Mouse (Mus musculus) thymus, postnatal 36 days (tissue): ENCODE data around the gene Larp1.
"Not testable (repeated sequence)": the region's sequence is repeated elsewhere in the genome, so short reads cannot be mapped to it uniquely, and the experiment has no call there.

Experiments
- DNase-seq, 2 experiments: peaks; one replicate each; pipeline ENCODE4 v3.0.0; 2022; ENCODE audit warnings: mixed read lengths in 2 of 2

Gene Larp1

DNA sequence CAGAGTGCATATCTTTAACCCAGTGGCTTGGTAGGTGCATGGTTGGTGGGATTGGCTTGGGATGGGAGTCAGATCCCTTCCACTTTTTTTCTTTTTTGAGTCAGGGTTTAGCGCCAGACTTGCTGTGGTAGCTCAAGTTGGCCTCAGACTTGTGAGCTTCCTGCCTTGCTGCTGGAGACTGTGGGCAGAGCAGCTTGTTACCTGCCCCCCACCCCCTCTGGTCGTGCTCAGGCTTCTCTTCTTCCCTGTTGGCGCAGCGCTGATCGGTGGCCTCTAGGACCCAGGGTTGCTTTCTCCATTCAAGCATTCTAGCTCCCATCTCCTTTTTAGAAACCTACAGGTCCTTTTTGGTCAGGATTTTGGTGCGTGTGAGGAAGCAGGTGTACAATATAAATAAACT, 22.3 kb downstream of the Larp1 start:
- peak; percentile 19 to 30 for DNase-seq

GRCm38 (mm10) chr11:58033635-58034034, 24.8 kb downstream of the Larp1 start:
- DNase-seq = no peak

DNA sequence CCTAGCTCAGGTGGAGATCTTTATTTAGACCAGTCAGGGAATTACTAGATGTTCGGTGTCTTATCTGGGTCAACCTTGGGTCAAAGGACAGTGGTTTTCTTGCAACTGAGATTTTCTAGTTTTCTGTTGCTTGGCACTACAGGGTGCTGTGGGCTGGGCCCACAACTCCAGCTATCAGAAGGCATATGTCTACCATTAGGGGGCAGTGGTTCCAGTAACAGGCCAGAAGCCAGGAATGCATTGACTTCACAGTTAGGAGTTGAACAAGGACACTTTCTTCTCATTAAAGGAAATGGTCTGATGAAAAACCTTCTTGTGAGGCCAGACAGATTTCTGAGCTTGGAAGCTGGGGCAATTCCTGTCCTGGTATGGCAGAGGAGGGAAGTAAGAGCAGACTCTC, 30.2 kb downstream of the Larp1 start:
- DNase-seq = no peak

DNA sequence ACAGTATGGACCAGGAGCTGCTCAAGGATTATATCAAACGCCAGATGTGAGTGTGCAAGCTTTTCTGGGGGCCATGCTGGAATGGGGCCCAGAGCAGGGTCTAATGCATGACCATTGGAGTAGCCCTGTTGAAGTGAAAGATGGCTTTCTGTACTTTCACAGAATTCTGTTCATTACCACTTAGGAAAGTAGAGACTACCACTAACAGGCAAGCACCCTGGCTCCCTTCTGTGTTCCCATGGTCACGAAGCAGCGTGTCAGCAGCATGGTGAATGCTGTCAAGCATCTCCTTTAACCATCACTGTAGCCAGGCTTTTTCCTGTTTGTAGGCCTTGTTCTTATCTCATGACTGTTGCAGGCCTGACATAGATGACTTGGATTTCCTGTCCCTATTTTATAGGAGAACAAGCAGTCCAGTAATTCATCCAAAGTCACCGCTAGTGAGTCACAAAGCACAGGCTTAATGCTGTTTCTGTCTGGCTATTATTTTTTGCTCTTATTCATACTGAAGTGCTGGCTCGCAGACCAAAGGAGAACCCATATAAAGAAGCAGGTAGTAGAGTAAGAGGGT, 34.1 kb downstream of the Larp1 start:
- no peak for DNase-seq

DNA sequence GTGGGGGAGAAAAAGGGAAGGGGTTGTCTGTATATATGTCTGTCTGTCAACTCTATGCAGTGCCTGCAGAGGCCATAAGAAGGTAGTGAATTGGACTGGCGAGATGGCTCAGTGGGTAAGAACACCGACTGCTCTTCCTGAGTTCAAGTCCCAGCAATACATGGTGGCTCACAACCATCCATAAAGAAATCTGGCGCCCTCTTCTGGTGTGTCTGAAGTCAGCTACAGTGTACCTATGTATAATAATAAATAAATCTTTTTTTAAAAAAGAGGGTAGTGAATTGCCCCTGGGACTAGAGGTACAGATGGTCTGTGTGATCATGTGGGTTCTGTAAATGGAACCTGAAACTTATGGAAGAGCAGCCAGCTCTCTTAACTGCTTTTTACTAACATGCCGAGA, 37.6 kb downstream of the Larp1 start:
- DNase-seq = no peak

DNA sequence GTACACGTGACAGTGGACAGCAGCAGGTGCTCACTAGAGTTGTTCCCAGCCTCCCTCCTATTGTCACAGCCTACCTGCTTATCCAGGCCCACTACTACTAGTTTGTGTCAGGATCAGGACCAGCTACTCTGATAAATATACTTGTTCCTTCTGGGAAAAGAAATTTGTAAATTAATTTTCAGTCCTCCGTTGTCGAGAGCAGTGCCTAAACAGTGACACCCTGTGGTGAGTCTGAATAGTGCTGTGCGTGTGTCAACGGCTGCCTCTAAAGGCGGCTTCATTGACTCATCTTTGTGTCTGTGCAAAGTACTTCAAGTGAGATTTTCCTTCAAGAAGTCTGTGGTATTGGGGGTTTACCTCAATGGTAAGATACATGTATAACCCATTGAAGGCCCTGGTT, 48.6 kb downstream of the Larp1 start:
- peak; percentile 39 to 43 for DNase-seq

DNA sequence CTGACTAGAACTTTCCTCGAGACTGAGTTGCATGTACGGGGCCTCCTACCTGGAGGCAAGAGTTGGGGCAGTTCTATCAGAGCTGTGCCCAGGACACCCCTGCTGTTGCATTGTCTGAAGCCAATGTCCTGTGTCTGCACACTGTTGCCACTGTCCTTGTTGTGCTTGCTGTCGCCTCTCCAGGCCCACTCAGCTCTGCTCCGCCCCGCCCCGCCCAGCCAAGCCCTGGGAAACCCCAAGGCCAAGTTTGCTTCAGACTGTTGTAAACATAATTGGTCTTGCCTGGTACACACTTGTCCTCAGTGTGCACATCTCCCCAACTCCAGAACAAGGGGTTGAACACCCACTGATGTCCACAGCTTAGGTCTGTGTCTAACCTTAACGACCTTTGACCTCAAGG, 50.9 kb downstream of the Larp1 start:
- DNase-seq = not testable (repeated sequence)

- not testable (repeated sequence) for DNase-seq
These were observed 52.4 kb downstream of the Larp1 start for GRCm38 (mm10) chr11:58061218-58061617.

- DNase-seq = no peak
These were observed 53.7 kb downstream of the Larp1 start for GRCm38 (mm10) chr11:58062586-58062985.

GRCm38 (mm10) chr11:58065025-58065424, 56.2 kb downstream of the Larp1 start:
- DNase-seq = no peak

DNA sequence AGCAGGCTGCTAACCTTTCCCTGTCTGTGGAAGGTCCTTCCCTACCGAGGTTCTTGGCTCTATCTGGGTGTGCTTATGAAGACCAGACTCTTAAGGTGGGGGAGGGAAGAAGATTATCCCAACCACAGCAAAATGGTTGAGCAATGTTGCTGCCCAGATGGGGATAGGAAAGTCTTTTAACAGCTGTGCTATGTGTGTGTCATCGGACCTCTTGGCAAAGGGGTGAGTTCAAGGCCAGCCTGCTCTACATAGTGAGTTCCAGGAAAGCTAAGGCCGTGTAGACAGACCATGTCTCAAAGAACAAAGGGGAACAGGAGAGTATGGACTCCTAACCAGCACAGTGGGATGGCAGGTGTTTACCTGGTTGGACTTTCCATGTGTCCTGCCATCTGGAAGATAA, 64.1 kb downstream of the Larp1 start:
- no peak for DNase-seq

DNA sequence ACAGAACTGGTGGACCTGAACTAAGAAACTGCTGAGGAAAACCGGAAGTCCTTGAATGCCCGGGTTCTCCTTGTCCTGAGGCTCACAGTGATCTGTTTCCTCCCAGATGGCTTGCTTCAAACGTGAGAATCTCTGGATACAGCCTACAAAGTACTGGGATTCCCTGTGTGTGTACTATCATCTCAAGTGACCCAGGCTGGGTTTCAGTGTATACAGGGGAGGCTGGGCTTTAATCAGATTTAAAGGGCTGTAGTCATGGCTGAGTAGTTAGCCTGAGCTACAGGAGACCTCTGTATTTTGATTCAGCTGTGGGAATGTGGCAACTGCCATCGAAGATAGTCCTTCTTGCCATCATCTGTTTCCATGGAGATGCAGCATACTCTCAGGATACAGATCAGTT, 68.4 kb downstream of the Larp1 start:
- DNase-seq = no peak

GRCm38 (mm10) chr11:58081716-58082115, 72.9 kb downstream of the Larp1 start:
- no peak for DNase-seq

DNA sequence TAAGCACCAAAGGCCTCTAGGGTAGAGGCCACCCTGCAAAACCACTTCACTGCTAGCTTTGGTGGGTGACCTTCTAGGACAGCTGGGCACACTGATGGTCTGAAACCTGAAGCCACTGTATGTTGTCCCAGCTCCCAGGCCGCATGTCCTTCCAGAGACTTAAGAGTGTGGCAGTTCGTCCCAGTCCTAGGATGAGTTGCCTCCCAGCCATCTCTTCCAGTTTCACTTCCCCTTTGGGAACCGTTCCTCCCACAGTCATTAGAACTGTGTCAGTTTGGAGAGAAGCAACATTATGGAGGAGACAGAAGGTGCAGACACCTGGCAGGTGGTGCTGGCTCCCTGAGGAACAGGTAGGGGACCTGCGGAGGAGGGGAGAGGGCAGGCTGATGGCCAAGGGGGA, 83.7 kb downstream of the Larp1 start:
- DNase-seq = no peak

DNA sequence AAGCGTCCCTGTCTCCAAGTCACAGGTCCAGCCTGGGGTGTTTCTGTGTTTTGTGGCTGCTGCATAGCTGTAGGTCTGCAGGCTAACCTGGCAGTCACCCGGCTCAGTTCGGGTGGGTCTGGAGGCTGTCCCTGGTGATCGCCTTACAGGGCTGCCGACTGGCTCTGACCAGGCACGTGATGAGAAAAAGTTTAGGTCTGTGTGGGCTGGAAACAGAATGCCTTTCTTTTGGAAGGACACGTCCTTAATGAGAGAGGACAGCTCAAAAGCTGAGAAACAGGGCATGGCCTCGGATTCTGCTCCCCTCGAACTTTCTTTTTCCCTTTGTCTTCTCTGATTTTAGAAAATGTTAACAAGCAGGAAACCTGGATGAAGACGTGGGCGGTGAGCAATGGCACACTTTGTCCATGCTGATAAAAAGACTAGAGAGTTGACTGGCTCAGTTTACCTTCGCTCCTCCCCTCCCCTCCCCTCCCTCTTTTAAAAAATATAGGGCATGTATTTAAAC, 84.2 kb downstream of the Larp1 start, which contains the start of gene Gm12248:
Gene Gm12248 (minus strand): TSS at position 114 of the 508 bp plus-strand sequence.
- DNase-seq = no peak

DNA sequence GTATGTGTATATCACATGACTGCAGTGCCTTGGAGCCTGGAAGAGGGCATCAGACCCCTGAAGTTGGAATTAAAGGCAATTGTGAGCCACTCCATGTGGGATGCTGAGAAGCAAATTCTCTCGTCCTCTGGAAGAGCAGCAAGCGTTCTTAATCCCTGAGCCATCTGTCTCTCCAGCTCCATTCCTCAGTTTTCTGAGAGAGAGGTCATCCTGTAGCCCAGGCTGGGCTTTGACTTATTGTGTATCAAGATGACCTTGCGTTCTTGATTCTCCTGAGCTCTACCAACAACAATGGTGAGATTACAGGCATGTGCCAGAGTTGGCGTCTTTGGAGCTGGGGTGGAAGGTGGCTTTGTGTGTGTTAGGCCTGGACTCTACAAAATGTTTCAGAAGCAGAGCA, 85.9 kb downstream of the Larp1 start:
- DNase-seq = no peak

GRCm38 (mm10) chr11:58095561-58095960, 86.7 kb downstream of the Larp1 start:
- DNase-seq = no peak

GRCm38 (mm10) chr11:58096160-58096559, 87.3 kb downstream of the Larp1 start:
- DNase-seq = peak; percentile 62 to 79

- peak in 1 of 2 experiments; percentile 31 for DNase-seq
These were observed 88.2 kb downstream of the Larp1 start for GRCm38 (mm10) chr11:58096821-58097620.

DNA sequence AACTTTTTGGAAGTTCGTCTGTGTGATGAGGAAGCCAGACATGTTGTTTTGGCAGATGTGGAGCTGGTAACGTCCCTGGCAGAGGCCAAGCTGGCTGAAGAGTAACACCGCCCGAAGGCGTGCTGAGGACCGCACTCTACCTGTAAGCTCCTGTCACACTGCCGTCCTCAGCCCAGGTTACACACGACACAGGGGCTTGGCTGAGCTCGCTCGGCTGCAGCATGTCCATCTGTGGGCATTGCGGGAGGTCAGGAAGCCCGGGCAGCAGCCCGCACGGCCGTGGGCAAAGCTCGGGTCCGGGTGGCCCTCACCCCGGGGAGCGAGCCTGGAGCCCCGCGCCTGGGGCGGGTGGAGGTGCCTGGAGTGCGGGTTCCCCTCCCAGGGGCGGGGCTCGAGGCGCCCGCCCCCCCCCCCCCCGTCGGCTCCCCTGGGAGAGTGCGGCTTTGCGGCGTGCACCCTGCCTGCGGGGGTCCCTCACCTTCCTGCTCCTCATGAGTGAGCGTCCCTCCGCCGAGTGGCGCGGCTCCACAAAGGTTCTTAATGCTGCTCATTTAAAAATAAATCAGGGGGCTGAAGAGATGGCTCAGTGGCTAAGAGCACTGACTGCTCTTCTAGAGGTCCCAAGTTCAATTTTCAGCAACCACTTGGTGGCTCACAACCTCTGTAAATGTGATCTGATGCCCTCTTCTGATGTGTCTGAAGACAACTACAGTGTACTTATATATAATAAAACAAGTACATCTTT, 88.9 kb downstream of the Larp1 start:
- DNase-seq = peak; percentile 59 to 60

DNA sequence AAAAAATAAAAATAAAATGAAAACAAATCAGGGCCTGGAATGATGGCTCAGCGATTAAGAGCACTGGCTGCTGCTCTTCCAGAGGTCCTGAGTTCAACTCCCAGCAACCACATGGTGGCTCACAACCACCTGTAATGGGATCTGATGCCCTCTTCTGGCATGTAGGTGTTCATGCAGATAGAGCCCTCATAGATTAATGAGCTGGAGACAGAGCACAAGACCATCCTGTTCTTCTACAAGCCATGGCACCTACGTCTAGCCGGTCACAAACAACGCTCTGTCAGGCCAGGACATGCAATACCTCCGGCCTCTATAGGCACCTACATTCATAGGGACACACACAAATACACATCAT, 89.5 kb downstream of the Larp1 start:
- DNase-seq = peak; percentile 34 to 37

GRCm38 (mm10) chr11:58100006-58100405, 91.1 kb downstream of the Larp1 start:
- DNase-seq = no peak

DNA sequence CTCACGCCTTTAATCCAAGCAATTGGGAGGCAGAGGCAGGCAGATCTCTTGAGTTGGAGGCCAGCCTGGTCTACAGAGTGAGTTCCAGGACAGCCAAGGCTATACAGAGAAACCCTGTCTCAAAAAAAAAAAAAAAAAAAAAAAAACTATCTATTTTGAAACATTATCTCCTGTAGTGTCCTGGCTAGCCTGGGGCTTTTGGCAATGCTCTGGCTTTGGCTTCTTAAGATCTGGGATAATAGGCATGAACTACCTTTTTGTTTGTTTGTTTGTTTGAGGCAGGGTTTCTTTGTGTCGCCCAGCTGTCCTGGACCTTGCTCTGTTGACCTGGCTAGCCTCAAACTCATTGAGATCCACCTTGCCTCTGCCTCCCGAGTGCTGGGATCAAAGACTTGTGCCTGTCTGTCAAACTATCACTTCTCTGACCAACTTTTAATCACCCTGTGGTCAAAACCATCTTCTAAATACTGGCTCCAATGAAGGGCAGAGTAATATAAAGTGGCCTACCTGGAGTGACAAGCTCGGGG, 92.4 kb downstream of the Larp1 start:
- DNase-seq = no peak
